Mouse (Mus musculus) forebrain, embryonic 13.5 days (tissue): Measurements from ENCODE around the gene Negr1. TPM values are rescaled to one million over a fixed set of nuclear protein-coding genes. Genes with fewer than 3 reads are reported as not detected.

Experiments used
- ATAC-seq: fragments of 200-750 bp; cut with Nextera tagmentation; 2 replicates; pipeline ENCODE4 v1.8.0; 2017
- H3K27ac ChIP-seq: fragments of 300-500 bp; sonication (generic); 2 replicates; pipeline ENCODE4 v1.5.1; 2015; ENCODE audit warnings: inconsistent platforms, mild to moderate bottlenecking, moderate library complexity
- H3K27me3 ChIP-seq: fragments of 300-500 bp; sonication (generic); 2 replicates; pipeline ENCODE4 v1.6.1; 2015; ENCODE audit warnings: mild to moderate bottlenecking, inconsistent platforms
- H3K36me3 ChIP-seq: fragments of 300-500 bp; sonication (generic); 2 replicates; pipeline ENCODE4 v1.6.1; 2015; ENCODE audit warnings: mild to moderate bottlenecking, inconsistent platforms; ENCODE audit not compliant: poor library complexity, severe bottlenecking
- H3K4me1 ChIP-seq: fragments of 300-500 bp; sonication (generic); 2 replicates; pipeline ENCODE4 v1.6.1; 2015; ENCODE audit warnings: inconsistent platforms
- H3K4me2 ChIP-seq: fragments of 300-500 bp; sonication (generic); 2 replicates; pipeline ENCODE4 v1.6.1; 2015; ENCODE audit warnings: inconsistent platforms, mild to moderate bottlenecking, moderate library complexity
- H3K4me3 ChIP-seq: fragments of 300-500 bp; sonication (generic); 2 replicates; pipeline ENCODE4 v1.5.1; 2015; ENCODE audit warnings: mild to moderate bottlenecking, inconsistent platforms
- H3K9ac ChIP-seq: fragments of 300-500 bp; sonication (generic); 2 replicates; pipeline ENCODE4 v1.6.1; 2015; ENCODE audit warnings: mild to moderate bottlenecking, inconsistent platforms
- H3K9me3 ChIP-seq: fragments of 300-500 bp; sonication (generic); replicated peaks from 2 replicates; pipeline ENCODE4 v1.6.1; 2016; ENCODE audit warnings: inconsistent platforms
- WGBS: fragments of 180-500 bp; shearing (Covaris S2); methylation state at CpG from one replicate; pipeline ENCODE4 v1.1.7; 2015; 5-methylcytosine and 5-hydroxymethylcytosine counted together
- polyA plus RNA-seq: library from polyadenylated mRNA; unstranded; fragments of >200 nt; fragmentation: Nextera tagmentation; extraction: Ambion mirVana; gene quantifications from 2 replicates; pipeline ENCODE4 v1.2.1, GENCODE M21; 2015

The Negr1 gene
- polyA plus RNA-seq, 1 experiment from 2014 or later = 22.5 TPM

GRCm38 (mm10) chr3:157108156-157108555 lies 546.6 kb downstream of the Negr1 start:
- Histone ChIP-seq H3K4me3 (no peak overlapping the region), H3K36me3 (no peaks in the 10 kb centered on the region)
- WGBS = 82% methylated on average over 2 of the region's 2 CpGs

GRCm38 (mm10) chr3:157109308-157109707 lies 547.7 kb downstream of the Negr1 start:
- H3K36me3 ChIP-seq = no peaks in the 10 kb centered on the region
- no peaks in the 10 kb centered on the region for H3K4me1 ChIP-seq
- peak; percentile 88 for ATAC-seq
- no peaks in the 10 kb centered on the region for H3K27me3 ChIP-seq
- no peak overlapping the region for H3K4me3 ChIP-seq
- H3K9me3 ChIP-seq = no peaks in the 10 kb centered on the region
- H3K9ac ChIP-seq = no peak overlapping the region
- H3K4me2 ChIP-seq = no peak overlapping the region
- no peak overlapping the region for H3K27ac ChIP-seq

More at GRCm38 (mm10) chr3:157108156-157108555, 546.6 kb downstream of the Negr1 start:
- no peak for ATAC-seq
- no peak overlapping the region for H3K27ac ChIP-seq
- H3K9ac ChIP-seq = no peak overlapping the region
- no peak overlapping the region for H3K4me2 ChIP-seq
- no peaks in the 10 kb centered on the region for H3K27me3 ChIP-seq
- no peaks in the 10 kb centered on the region for H3K4me1 ChIP-seq
- no peaks in the 10 kb centered on the region for H3K9me3 ChIP-seq

GRCm38 (mm10) chr3:157115105-157115760 lies 553.6 kb downstream of the Negr1 start:
- Histone ChIP-seq H3K9ac (no peak overlapping the region), H3K4me2 (no peak overlapping the region), H3K27ac (peak overlapping the region; percentile 51; the same call in 1 of the 2 replicates), H3K36me3 (no peaks in the 10 kb centered on the region), H3K27me3 (no peaks in the 10 kb centered on the region), H3K9me3 (no peaks in the 10 kb centered on the region), H3K4me1 (peaks cover 12% of the 10 kb centered on the region), H3K4me3 (no peak overlapping the region)
- 46% methylated on average over 5 of the region's 5 CpGs for WGBS
- peak; percentile 91 for ATAC-seq

GRCm38 (mm10) chr3:157116024-157116423 lies 554.4 kb downstream of the Negr1 start:
- Histone ChIP-seq H3K4me1 (peaks cover 12% of the 10 kb centered on the region), H3K4me2 (no peak overlapping the region), H3K27me3 (no peaks in the 10 kb centered on the region), H3K27ac (no peak overlapping the region), H3K9ac (no peak overlapping the region), H3K9me3 (no peaks in the 10 kb centered on the region), H3K36me3 (no peaks in the 10 kb centered on the region), H3K4me3 (no peak overlapping the region)
- 97% methylated on average over 1 of the region's 1 CpGs for WGBS
- ATAC-seq = no peak; the same call in 1 of the 2 replicates

- Histone ChIP-seq H3K9me3 (no peaks in the 10 kb centered on the region), H3K4me2 (no peak overlapping the region), H3K36me3 (no peaks in the 10 kb centered on the region), H3K9ac (no peak overlapping the region), H3K4me1 (peaks cover 9% of the 10 kb centered on the region), H3K4me3 (no peak overlapping the region), H3K27ac (no peak overlapping the region), H3K27me3 (no peaks in the 10 kb centered on the region)
- ATAC-seq = no peak
- 35% methylated on average over 2 of the region's 2 CpGs for WGBS
Observed at GRCm38 (mm10) chr3:157119916-157120315, 558.3 kb downstream of the Negr1 start.

GRCm38 (mm10) chr3:157146124-157146855 lies 584.7 kb downstream of the Negr1 start:
- ATAC-seq = no peak

GRCm38 (mm10) chr3:157154902-157155301 lies 593.3 kb downstream of the Negr1 start:
- H3K27me3 ChIP-seq = no peaks in the 10 kb centered on the region
- H3K4me2 ChIP-seq = no peak overlapping the region
- H3K36me3 ChIP-seq = no peaks in the 10 kb centered on the region
- no peak overlapping the region for H3K4me3 ChIP-seq
- WGBS = 90% methylated on average over 3 of the region's 3 CpGs
- H3K4me1 ChIP-seq = no peaks in the 10 kb centered on the region
- no peaks in the 10 kb centered on the region for H3K9me3 ChIP-seq
- no peak for ATAC-seq
- no peak overlapping the region for H3K9ac ChIP-seq
- no peak overlapping the region for H3K27ac ChIP-seq

More at GRCm38 (mm10) chr3:157146124-157146855, 584.7 kb downstream of the Negr1 start:
- 91% methylated on average over 14 of the region's 14 CpGs for WGBS
- Histone ChIP-seq H3K4me3 (no peak overlapping the region), H3K36me3 (no peaks in the 10 kb centered on the region), H3K4me1 (no peaks in the 10 kb centered on the region), H3K4me2 (no peak overlapping the region), H3K27ac (no peak overlapping the region), H3K27me3 (no peaks in the 10 kb centered on the region), H3K9me3 (no peaks in the 10 kb centered on the region), H3K9ac (no peak overlapping the region)

GRCm38 (mm10) chr3:157155513-157155912 lies 593.9 kb downstream of the Negr1 start:
- Histone ChIP-seq H3K9me3 (no peaks in the 10 kb centered on the region), H3K4me3 (no peak overlapping the region), H3K9ac (no peak overlapping the region), H3K4me2 (no peak overlapping the region), H3K27me3 (no peaks in the 10 kb centered on the region), H3K36me3 (no peaks in the 10 kb centered on the region), H3K4me1 (no peaks in the 10 kb centered on the region), H3K27ac (no peak overlapping the region)
- ATAC-seq = no peak

- H3K9me3 ChIP-seq = no peaks in the 10 kb centered on the region
- H3K27me3 ChIP-seq = no peaks in the 10 kb centered on the region
- H3K36me3 ChIP-seq = no peaks in the 10 kb centered on the region
- no peak overlapping the region for H3K9ac ChIP-seq
- no peak overlapping the region for H3K4me3 ChIP-seq
- ATAC-seq = no peak
- no peak overlapping the region for H3K4me2 ChIP-seq
- H3K4me1 ChIP-seq = no peaks in the 10 kb centered on the region
- H3K27ac ChIP-seq = no peak overlapping the region
- WGBS = 93% methylated on average over 3 of the region's 3 CpGs
Observed at GRCm38 (mm10) chr3:157164840-157165595, 603.4 kb downstream of the Negr1 start.

- Histone ChIP-seq H3K4me3 (no peak overlapping the region), H3K27ac (no peak overlapping the region), H3K27me3 (no peaks in the 10 kb centered on the region), H3K4me1 (no peaks in the 10 kb centered on the region), H3K9ac (no peak overlapping the region), H3K9me3 (no peaks in the 10 kb centered on the region), H3K4me2 (no peak overlapping the region), H3K36me3 (no peaks in the 10 kb centered on the region)
- WGBS = 85% methylated on average over 2 of the region's 2 CpGs
- peak; percentile 59; the same call in 1 of the 2 replicates for ATAC-seq
Observed at GRCm38 (mm10) chr3:157181975-157182374, 620.4 kb downstream of the Negr1 start.

GRCm38 (mm10) chr3:157188939-157189725 lies 627.5 kb downstream of the Negr1 start:
- H3K4me1 ChIP-seq = no peaks in the 10 kb centered on the region
- H3K9me3 ChIP-seq = no peaks in the 10 kb centered on the region
- H3K36me3 ChIP-seq = no peaks in the 10 kb centered on the region
- peak; percentile 50; the same call in 1 of the 2 replicates for ATAC-seq
- no peaks in the 10 kb centered on the region for H3K27me3 ChIP-seq
- no peak overlapping the region for H3K9ac ChIP-seq
- no peak overlapping the region for H3K27ac ChIP-seq
- WGBS = 32% methylated on average over 8 of the region's 8 CpGs
- H3K4me3 ChIP-seq = no peak overlapping the region
- no peak overlapping the region for H3K4me2 ChIP-seq
